Mouse (Mus musculus) retina, postnatal 7 days (tissue): Measurements from ENCODE around the gene Scrn2.

Experiments
- DNase-seq: peaks from one replicate; pipeline ENCODE4 v3.0.0-alpha.2; 2012; ENCODE audit warnings: low read depth, low spot score

The Scrn2 gene

DNA sequence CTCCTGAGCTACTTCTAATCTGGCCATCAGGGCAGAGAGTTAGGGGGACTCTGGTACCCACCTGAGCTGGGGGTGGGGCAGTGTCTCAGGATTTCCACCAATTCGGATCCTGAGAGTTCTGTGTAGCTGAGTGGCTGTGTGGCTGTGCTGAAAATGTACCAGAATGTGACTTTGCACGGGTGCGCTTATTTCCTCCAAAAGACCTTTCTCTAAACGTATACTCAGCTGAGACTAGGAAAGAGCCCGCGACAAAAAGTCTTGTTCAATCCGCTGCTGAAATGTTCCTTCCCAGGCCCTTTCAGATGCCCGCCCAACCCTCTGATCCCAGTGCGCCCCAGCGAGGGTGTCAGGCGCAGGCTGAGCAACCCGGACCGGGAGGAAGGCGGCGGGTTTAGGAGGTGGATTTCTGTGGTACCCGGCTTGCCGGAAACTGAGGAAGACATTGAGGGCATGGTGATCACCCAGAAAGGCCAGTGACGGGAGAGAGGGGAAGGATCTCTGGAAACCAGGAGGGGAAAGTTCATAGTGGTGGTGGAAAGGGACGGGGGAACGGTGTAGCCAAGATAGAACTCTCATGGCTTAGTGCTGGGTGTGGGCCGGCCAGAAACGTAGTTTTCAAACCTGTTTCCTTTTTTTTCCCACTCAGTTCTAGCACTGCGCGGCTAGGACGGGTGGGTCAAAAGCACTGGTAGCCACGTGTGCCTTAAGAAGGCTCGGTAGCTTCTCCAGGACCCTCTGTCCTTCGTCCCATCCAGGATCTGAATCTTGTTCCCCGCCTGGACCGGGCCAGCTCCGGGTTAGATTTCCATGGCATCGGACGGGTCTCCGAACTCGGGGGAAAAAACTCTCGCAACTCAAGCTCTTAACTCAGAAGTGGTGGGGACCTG lies 11.8 kb upstream of the Scrn2 start:
- DNase-seq, result no peak

DNA sequence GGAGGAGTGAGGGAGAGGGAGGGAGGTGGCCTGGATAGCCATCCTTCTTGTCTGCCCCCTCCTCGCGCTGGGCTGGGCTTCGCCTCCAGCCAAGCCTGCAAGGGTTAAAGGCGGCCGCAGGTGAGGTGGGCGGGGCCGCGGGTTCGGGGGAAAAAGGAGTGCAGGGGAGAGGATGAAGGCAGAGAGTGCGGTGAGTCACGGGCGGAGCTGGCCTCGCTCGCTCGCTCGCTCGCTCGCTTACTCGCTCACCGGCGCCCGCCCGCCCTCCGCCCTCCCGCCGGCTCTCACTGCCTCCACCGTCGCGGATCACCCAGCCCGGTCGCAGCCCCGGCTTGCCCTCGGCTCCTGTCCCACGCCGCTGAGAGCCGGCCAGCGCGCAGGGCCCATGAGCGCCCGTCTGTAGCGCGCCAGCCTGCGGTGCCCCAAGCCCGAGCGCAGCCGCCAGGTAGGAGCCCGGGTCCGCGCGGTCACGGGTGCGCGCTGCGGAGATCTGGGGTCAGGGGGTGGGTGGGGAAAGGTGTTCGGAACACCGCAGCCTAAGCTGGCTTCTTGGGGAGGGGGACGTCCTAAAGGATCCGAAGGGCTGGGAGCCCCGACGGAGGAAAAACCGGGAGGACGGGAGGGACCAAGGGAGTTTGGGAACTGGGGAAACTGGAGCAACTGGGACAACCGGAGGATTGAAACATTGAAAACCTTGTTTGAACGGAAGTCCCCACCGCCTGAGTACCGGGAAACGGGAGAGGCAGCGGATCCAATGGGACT lies 11.0 kb upstream of the Scrn2 start:
- DNase-seq, result no peak

DNA sequence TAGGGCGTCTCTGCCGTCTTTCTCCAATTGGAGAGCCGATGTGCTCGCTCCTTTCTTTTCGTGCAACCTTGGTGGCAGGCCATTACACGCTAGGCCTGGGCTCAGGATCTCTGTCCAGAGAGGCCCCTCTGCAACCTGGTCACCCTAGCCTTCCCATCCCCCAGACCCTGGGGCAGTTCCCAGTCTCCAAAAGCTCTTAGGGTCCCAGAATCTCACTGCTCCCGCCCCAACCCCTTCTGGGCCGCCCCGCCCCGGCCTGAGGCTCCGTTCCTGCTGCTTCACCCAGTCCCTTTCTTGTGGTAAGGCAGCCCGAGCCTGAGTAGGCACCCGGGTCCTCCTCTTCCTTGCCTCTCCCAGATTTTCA lies 10.4 kb upstream of the Scrn2 start:
- DNase-seq, result no peak

DNA sequence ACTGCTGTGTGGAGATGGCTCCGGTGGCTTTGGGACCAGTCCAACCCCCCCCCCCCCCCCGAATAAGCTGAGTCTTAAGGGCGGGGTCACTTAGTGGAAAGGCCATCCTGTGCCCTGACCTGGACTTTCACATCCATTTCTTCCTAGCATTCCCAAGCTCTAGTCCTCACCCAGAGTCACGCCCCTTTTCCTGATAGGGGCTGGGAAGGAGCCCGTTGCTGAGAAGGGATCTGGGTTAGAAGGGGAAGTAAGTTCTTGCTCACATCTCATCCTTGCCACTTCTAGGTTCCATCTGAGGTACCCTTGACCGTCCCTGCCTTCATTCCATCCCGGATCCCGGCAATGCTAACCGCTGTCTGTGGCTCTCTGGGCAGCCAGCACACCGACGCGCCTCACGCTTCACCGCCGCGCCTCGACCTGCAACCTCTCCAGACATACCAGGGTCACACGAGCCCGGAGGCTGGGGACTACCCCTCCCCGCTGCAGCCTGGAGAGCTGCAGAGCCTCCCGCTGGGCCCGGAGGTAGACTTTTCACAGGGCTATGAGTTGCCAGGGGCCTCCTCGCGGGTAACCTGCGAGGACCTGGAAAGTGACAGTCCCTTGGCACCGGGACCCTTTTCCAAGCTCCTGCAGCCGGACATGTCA lies 8.5 kb upstream of the Scrn2 start:
- no peak for DNase-seq

DNA sequence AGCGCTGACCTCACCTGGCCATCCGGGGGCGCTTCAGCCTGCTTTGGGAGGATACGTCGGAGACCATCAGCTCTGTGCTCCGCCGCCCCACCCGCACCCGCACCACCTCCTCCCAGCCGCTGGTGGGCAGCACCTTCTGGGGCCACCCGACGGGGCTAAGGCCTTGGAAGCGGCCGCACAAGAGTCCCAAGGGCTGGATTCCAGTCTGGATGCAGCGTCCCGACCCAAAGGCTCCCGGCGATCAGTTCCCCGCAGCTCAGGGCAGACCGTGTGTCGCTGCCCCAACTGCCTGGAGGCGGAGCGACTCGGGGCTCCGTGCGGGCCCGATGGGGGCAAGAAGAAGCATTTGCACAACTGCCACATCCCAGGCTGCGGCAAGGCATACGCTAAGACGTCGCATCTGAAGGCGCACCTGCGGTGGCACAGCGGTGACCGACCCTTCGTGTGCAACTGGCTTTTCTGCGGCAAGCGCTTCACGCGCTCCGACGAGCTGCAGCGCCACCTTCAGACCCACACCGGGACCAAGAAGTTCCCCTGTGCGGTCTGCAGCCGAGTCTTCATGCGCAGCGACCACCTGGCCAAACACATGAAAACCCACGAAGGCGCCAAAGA lies 7.8 kb upstream of the Scrn2 start:
- no peak for DNase-seq

DNA sequence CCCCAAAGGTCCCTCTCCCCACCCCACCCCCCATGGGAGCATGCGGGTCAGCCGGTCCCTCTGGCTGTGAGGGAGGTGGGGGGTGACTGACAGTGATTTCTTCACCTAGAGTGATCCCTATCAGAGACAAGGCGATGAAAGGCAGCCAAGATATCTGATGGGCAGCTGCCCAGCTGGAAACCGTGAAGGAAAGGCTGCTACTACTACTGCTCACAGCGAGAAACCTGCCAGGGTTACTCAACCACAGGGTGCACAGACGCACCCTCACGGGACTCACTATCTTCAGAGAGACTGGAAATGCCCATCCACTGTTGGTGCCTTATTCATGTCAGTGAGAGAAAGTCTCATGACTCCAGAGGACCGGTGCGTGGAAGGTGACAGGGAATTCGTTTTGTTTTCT lies 4.8 kb upstream of the Scrn2 start:
- no peak for DNase-seq

DNA sequence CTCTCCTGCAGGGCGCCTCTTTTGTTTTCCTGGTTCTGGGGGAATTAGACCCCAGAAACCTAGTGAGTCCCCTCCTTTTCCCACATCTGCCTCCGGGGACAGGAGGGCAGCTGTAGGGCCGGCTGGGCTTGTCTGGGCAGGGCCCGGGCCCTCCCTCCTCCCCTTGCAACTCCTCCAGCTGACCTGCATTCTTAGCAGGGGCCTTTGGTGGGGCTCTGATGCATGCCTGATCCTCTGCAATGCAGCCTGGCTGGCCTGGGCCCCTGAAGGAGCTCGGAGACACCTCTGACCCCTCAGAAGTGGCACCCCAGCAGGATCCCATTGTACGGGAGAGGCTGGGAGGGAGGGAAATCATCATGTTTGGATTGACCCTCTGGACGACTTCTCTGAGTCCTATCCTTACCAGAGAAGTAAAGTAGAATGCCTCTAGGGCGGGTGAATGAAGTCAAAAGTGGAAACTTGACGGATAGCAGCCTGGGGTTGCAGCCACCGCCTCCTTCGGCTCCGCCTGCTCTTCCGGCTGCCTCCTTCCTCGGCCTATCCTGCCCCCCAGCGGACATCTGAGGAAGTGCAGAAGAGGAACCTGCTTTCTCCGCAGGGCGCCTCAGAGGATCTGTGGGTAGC lies 3.9 kb upstream of the Scrn2 start:
- DNase-seq, result peak; percentile 77

DNA sequence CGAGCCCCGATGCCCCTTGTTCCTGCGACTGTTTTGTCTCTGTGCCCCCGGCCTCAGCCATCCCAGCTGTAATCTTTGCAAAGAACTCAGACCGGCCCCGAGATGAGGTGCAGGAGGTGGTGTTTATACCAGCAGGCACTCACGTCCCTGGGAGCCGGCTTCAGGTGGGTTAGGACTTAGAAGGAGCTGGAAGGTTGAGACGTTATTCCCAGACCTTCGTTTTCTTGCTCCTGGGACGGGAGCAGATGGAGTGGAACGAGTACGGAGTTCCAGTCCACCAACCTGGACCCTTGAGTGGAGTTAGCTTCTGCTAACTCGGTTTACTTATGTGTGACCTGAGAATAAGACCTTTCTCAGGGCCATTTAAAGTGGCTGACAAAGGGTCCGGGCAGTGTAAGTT lies 688 bp downstream of the Scrn2 start:
- no peak for DNase-seq

DNA sequence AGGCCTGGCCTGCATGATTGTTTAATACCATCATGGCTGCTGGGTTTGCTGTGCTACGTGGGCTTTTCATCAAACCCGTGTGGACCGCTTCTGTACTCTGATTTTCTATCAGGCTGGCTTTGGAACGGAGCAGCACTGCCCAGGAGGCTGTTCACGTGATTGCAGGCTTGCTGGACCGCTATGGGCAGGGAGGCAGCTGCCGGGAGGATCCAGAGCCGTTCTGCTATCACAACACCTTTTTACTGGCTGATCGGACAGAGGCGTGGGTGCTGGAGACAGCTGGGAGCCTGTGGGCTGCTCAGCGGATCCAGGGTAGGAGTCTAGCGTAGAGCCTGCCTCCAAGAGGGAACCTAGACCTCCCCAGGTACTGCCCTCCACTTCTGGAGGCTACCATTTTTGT lies 2.2 kb downstream of the Scrn2 start:
- DNase-seq, result no peak

DNA sequence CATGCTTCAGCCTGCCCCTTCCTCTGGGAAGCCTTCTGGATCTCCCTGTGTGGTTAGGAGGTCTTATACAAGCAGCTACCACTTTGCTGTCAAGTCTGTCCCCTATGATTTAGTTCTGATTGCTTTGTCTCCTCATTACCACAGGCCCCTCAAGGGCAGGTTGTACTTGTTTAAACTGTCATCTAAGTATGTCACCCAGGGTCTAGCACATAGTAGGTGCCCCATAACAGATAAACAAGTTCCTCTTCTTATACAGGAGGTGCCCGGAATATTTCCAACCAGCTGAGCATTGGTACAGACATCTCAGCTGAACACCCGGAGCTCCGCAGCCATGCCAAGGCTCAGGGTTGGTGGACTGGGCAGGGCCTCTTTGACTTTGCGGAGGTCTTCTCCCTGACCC lies 2.8 kb downstream of the Scrn2 start:
- no peak for DNase-seq

DNA sequence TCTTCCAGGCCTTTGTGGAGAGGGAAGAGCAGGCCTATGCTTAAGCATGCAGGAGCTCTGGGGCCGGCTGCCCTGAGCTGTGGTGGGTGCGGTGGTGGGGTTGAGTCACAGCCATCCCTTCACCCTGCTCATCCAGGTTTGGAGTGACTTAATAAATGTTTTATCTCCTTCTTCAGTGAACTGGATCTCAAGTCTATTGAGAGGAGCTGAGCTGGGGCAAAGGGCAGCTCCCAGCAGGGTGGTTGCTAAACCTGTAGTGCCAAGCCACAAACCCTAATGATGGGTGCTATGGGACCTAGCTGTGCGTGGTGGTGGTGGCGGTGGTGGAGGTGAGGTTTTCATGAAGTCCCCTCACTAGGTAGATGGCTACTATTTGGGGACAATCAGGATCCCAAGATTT lies 4.0 kb downstream of the Scrn2 start:
- no peak for DNase-seq

DNA sequence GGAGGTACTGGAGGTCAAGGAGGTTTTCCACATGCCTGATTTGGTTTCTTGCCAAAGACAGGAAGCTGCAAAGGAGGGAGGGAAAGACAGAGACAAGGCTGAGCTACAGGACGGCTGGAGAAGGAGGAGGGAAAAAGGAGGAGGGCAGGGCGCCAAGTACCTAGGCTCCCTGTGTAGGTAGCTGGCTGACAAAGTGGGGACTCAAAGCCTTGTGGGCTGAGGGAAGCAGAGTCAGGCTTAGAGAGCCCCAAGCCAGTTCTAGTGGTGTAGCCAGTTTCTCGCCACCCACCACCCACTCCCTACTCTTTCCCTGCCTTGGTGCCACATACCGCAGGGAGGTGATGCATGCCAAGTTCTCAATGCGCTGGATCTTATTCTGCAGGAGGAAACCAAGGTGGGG lies 6.4 kb downstream of the Scrn2 start:
- DNase-seq, result no peak

DNA sequence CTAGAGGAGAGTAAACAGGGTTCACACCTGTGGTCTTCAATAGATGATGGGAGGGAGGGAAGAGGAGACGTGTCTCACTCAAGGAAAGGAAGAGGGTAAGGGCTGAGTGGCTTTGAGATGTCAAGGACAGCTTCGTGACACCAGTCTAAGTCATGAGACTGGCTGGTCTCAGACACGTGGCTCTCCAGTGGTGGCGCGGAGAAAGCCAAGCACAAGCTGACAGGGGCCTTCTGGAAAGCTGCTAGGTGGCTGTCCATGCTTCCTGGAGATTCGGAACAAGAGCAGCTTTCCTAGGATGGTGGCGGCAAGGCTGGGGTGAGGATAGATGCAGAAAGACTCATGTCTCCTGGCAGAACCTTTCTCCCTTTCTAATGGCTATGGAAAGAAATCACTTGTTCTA lies 9.1 kb downstream of the Scrn2 start:
- no peak for DNase-seq

DNA sequence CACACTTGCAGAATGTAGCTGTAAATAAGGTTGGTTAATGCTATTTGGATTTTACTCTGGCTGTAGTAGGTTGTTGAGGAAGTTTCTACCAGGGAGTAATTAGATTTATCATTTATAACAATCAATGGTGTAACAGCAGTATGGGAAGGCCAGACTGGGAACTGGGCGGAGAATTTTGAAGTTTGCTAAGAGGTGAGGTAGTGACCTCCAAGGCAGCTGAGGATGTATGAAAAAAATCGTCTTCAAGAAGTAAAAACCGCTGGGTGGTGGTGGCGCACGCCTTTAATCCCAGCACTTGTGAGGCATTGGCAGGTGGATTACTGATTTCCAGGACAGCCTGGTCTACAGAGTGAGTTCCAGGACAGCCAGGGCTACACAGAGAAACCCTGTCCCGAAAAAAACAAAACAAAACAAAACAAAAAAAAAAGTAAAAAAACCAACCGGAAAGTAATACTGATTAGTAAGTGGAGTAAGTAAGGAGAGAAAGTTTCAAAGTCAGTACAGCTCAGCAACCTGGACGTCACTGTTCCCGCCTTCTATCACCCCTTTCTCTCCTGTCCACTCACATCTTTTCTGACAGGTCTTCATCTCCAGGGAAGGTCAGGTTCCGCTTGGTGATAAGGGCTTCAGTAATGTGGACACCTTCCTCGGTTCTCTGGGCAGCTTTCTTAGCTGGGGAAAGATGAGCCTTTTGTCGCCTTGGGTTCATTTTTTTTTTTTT lies 10.7 kb downstream of the Scrn2 start:
- no peak for DNase-seq

DNA sequence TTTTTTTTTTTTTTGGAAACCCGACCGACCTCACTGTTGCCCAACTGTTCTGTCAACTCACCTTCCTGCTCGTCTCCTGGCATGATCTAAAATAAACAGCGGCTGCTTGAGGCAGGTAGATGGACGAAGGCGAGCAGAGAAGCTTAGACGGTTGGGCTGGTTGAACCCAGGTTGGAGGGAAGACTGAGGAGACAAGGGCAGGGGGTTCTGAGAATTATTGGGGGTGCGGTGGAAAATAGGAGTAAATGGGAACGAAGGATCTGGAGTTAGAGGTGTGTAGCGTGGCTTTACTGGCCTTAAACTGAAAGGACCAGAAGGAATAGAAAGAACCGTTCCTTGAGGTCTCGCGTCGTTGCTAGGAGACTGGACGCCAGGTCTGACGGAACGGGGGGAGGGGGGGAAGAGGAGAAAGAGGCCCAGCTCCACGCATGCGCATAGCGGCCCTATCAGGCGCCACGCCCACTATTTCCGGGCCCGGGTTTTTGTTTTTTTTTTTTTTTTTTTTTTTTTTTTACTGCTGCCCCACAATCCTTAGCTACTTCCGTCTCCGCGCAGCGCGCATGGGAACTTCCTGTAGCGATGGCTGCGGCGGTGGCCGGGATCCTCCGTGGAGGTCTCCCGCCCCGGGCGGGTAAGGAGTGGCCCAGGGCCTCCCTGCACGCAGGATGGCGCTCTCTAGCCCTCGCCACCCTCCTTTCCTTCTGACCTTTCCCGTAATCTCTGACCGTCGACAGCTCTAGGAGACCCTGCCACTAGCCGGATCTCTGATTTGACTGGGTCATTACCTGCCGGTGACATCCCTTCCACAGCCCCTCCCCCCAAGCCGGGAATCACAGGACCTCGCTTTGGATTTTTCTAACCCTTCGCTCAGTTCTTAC lies 11.5 kb downstream of the Scrn2 start, which contains the start of the genes Lrrc46 and Mrpl10:
Gene Lrrc46, minus strand, starts transcription at position 386 of the 878 bp plus-strand sequence.
Gene Mrpl10, plus strand, starts transcription at position 539 of the 878 bp plus-strand sequence.
- peak; percentile 96 for DNase-seq

DNA sequence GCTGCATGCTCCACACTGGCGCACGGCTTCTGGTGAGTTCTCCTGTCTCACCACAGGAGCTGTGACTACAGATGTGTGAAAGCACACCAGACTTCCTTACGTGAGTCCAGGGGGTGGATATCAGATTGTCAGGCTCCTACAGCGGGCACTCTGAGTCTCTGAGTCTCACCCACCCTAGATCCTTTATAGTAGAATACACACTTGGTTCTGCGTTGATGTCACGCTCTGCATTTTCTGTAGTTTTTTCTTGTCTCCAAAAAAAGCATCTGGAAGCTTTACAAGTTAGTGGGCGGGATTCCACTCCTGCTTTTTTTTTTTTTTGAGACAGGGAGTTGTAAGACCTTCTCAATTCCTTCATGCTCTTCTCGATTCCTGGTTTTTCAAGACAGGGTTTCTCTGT lies 15.2 kb downstream of the Scrn2 start:
- no peak for DNase-seq

DNA sequence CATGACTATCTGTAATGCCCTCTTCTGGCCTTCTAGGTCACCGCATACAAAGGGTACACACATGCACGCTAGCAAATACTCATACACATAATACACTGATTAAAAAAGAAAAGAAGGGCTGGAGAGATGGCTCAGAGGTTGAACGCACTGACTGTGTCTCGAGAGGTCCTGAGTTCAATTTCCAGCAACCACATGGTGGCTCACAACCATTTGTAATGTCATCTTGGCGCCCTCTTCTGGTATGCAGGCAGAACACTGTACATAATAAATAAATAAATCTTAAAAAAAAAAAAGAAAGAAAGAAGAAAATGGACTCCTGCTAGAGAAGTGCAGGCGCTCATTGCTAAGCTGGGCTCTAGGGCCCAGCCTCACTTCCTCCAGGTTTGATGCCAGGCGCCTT lies 16.1 kb downstream of the Scrn2 start:
- no peak for DNase-seq

DNA sequence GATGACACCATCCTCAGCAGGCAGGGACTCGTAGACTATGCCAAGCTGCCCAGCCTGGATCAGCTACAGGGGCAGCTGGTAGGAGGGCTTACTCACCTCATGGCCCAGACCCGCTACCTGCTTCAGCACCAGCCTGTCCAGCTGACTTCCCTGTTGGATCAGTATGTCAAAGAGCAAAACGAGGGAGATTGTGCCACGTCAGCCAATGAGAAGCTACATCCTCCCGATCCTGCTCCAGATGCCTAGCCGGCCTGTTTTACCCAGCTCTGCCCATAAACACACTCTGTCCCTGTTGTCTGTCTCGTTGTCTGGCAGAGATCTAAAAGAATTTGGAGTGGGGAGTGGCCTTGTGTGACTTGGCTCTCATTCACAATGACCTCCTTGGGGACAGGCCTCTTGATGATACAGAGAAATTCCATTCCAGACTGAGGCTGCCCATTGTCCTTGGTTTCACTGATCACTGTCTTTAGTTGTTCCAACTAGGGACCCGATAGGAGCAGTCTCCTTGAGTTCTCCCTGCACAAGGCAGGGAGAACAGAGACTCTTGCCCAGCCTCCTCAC lies 18.4 kb downstream of the Scrn2 start:
- DNase-seq, result no peak

DNA sequence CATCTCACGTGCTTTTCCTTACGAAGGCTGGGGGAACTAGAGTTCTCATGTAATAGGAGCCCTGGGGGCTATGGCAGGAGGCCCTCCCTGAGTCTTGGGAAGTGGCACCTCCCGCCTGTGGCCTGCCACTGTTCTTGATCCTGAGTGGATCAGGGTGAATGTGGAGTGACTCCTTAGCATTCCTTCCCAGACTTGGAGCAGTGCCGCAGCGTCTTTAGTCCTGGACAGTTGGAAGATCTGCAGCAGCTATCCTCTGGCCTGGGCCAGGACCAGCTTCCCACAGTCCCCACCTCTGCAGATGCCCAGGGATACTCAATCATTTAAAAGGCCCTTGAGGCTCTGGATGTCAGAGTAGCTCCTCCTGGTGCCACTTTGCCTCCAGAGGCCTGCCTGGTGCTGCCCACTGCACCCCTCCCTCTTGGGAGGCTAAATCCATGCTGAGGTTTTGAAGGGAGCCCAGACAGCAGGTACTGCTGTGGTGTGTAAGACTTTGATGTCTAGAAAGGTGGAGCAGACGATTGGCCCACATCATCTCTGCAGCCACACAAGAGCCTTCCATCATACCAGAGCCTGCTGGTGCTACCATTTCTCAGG lies 19.9 kb downstream of the Scrn2 start:
- DNase-seq, result no peak
